9 mouse cellular contexts compared by ENCODE assay signal in genomic region chr16:93712966-93713365, GRCm38 (mm10). TPM values are rescaled to one million over a fixed set of nuclear protein-coding genes. Genes with fewer than 3 reads are reported as not detected.
DNase-seq lines count a peak whose midpoint lies in the region; ATAC-seq lines count a peak whose summit lies in the region.
"Had no signal": no experiment of that assay in that cellular context is flagged by ENCODE, and none has a peak within 500 bp of the region (broad histone marks: within the 10 kb centered on the region; RNA-seq: fewer than 3 reads in every experiment).

No protein-coding gene starts in this region.

- peak overlapping the region; percentile 73 for H3K4me3 ChIP-seq in heart, embryonic 13.5 days
- peak overlapping the region; percentile 93 for H3K4me3 ChIP-seq in forebrain, embryonic 16.5 days (replicated peaks; ENCODE audit: low read length)
- H3K4me3 ChIP-seq in macrophage (ENCODE audit: inconsistent target): peak overlapping the region; percentile 48

- DNase-seq in heart, adult 11 months: no peak
- peak; percentile 49 for DNase-seq in brain, adult 2 months (ENCODE audit: low read depth, low spot score)
- DNase-seq in ovary, postnatal 10 days (ENCODE audit: low spot score): no peak
- no peak for DNase-seq in frontal cortex, postnatal 25 days (ENCODE audit: low spot score in 2 of 2)
- DNase-seq: spleen, adult 18-20 months had no signal

- peaks cover 19% of the 10 kb centered on the region for H3K4me1 ChIP-seq in heart, embryonic 13.5 days
- peaks cover 22% of the 10 kb centered on the region for H3K4me1 ChIP-seq in forebrain, embryonic 16.5 days (replicated peaks; ENCODE audit: control insufficient read depth, insufficient read depth, low read length)

- H3K9ac ChIP-seq in heart, embryonic 13.5 days: no peak overlapping the region
- peak overlapping the region; percentile 88 for H3K9ac ChIP-seq in forebrain, embryonic 16.5 days (replicated peaks; ENCODE audit: low read depth, low read length)

- H3K27me3 ChIP-seq in heart, embryonic 13.5 days (replicated peaks): peaks cover 16% of the 10 kb centered on the region
- no peaks in the 10 kb centered on the region for H3K27me3 ChIP-seq in forebrain, embryonic 16.5 days (replicated peaks; ENCODE audit: control insufficient read depth, insufficient read depth, low read length)

- H3K79me2 ChIP-seq in macrophage (ENCODE audit: inconsistent target): peaks cover 30% of the 10 kb centered on the region; the same call in 1 of the 2 replicates

- H3K4me2 ChIP-seq in heart, embryonic 13.5 days: peak overlapping the region; percentile 85
- peak overlapping the region; percentile 79 for H3K4me2 ChIP-seq in forebrain, embryonic 16.5 days (ENCODE audit: low read length)

- ATAC-seq in heart, embryonic 13.5 days (ENCODE audit: extremely low read depth, insufficient number of reproducible peaks, low FRiP score, low TSS enrichment): no peak
- no peak for ATAC-seq in forebrain, embryonic 16.5 days
- ATAC-seq in granulocyte monocyte progenitor cell, adult 5-6 weeks (replicated peaks; ENCODE audit: poor library complexity, severe bottlenecking): no peak

- no peaks in the 10 kb centered on the region for H3K9me3 ChIP-seq in heart, embryonic 13.5 days
- H3K9me3 ChIP-seq in forebrain, embryonic 16.5 days (ENCODE audit: control insufficient read depth, low read length): no peaks in the 10 kb centered on the region

- WGBS in heart, embryonic 13.5 days: 80% methylated on average over 7 of the region's 7 CpGs
- WGBS in forebrain, embryonic 16.5 days: 79% methylated on average over 7 of the region's 7 CpGs
- WGBS in macrophage (ENCODE audit: missing documents): 77% methylated on average over 6 of the region's 7 CpGs

- no peaks in the 10 kb centered on the region for H3K36me3 ChIP-seq in heart, embryonic 13.5 days
- H3K36me3 ChIP-seq in forebrain, embryonic 16.5 days (ENCODE audit: control insufficient read depth, insufficient read depth): no peaks in the 10 kb centered on the region
- peaks cover 21% of the 10 kb centered on the region for H3K36me3 ChIP-seq in macrophage (ENCODE audit: inconsistent target)

- no peak overlapping the region for H3K27ac ChIP-seq in heart, embryonic 13.5 days (replicated peaks)
- no peak overlapping the region for H3K27ac ChIP-seq in forebrain, embryonic 16.5 days (ENCODE audit: low read length)
- H3K27ac ChIP-seq in macrophage: no peak overlapping the region

RNA-seq across cellular contexts. Expression of gene Dop1b, which starts 1.3 kb away (rescaled TPM):
- polyA plus RNA-seq in heart, embryonic 13.5 days (2015; fragmentation: Nextera tagmentation; extraction: Ambion mirVana): 6.0 and 6.4 TPM in 2 replicates
- 27.6 and 43.3 TPM in 2 replicates for polyA plus RNA-seq in forebrain, embryonic 16.5 days (2015; fragmentation: Nextera tagmentation; extraction: Ambion mirVana)
- 100 to 1,000 TPM; 102 to 263 (median 143) TPM for total RNA-seq in macrophage (2018; cell fraction: chromatin; rRNA removed)
- total RNA-seq in macrophage (2018; cell fraction: cytosol; rRNA removed): 10 to 100 TPM; 29.1 to 56.1 (median 36.6) TPM
- total RNA-seq in macrophage (2018; cell fraction: nucleus; rRNA removed): 100 to 1,000 TPM in 7 of 26 experiments, 10 to 100 TPM in 19; 58.1 to 121 (median 88.9) TPM
- polyA plus RNA-seq in macrophage (2018): 22.6 to 30.7 TPM (median 29.9 TPM) in 3 replicates
- 15.8 and 21.4 TPM in 2 replicates for total RNA-seq in granulocyte monocyte progenitor cell, adult 5-6 weeks (2014; fragmentation: Nextera tagmentation)
- total RNA-seq in granulocyte monocyte progenitor cell, adult 5-6 weeks (2017): 2.2 and 5.0 TPM in 2 replicates

RNA-seq across cellular contexts. Expression of gene Cbr3, which starts 30.0 kb away (rescaled TPM):
- 0.59 and 0.70 TPM in 2 replicates for polyA plus RNA-seq in heart, embryonic 13.5 days (2015; fragmentation: Nextera tagmentation; extraction: Ambion mirVana)
- polyA plus RNA-seq in forebrain, embryonic 16.5 days (2015; fragmentation: Nextera tagmentation; extraction: Ambion mirVana): 1.4 and 1.6 TPM in 2 replicates
- 1 to 10 TPM in 15 of 26 experiments, under 1 TPM in 3, not detected in 8; 0.70 to 6.8 (median 1.5) TPM for total RNA-seq in macrophage (2018; cell fraction: chromatin; rRNA removed)
- total RNA-seq in macrophage (2018; cell fraction: cytosol; rRNA removed): 10 to 100 TPM in 12 of 26 experiments, 1 to 10 TPM in 14; 4.8 to 17.5 (median 9.3) TPM
- 1 to 10 TPM in 25 of 26 experiments, under 1 TPM in 1; 0.87 to 9.8 (median 2.9) TPM for total RNA-seq in macrophage (2018; cell fraction: nucleus; rRNA removed)
- polyA plus RNA-seq in macrophage (2018): 9.0 to 19.4 TPM (median 16.4 TPM) in 3 replicates
- 1.2 TPM in 1 of 2 replicates, not detected in the other for total RNA-seq in granulocyte monocyte progenitor cell, adult 5-6 weeks (2014; fragmentation: Nextera tagmentation)
- total RNA-seq in granulocyte monocyte progenitor cell, adult 5-6 weeks (2017): 0.65 and 0.72 TPM in 2 replicates
